Mouse (Mus musculus): ENCODE measurements around the gene Exoc3l.

Gene Exoc3l

DNA sequence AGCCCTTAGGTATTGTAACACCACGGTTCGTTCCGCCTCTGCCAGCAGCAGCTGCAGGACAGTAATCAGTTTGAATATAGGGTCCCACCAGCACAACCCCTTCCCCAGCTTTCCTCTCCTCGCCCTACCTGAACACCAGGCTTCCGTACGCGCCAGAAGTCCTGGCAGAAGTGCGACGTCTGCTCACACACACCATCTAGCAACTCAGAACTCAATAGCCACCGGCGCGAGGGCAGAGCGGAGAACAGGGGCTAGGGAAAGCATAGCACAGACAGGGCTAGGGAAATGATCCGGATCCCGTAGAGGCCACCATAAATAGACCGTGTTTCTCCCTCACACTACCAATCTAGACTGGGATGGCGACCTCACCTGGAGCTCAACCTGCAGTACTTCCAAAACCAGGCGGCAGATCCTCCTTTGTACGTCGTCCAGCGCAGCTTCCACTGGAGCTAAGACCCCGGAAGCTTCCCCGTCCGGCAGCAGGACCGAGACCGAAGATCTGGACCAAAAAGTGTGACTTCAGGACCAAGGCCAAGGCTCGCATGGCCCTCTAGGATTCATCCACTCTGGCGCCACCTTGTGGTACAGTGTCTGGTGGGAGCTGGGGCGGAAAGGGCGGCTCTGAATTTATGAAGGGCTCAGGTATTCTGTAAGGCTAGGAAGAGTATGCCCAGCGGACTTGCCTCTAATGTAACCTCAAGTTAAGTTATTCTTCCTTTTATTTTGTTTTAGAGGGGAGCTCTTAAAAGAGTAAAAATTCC lies 5.2 kb downstream of the Exoc3l start:
- peak; percentile 74 for DNase-seq

DNA sequence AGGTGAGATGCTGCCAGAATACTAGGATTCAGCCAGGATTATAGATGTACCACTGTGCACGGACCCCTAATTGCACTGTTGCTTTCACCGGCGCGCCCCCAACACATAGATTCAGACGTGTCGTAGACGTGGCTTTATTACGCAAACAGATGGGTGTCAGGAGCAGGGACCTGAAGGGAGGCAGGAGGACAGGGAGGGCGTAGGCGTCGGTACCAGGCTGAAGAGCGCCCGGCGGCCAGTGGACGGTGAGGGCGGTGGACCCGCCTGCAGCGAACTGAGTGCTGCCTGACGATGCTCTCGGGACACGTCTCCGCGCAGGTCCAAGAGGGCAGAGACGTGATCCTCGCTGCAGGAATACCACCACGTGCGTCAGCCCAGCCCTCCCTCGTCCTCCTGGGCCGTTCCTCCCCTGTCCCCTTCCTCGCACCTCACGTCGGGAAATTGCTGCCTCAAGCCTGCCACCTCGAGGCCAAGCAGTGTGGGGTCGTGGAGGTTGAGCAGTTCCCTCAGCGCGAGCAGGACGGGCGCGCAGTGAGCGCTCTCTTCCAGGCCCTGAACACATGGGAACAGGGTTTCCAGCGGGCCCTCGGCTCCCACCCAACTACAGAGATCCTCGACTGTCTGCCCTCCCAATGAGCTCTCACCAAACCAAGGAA lies 6.0 kb downstream of the Exoc3l start, which contains the start of gene 4931428F04Rik:
Gene 4931428F04Rik (minus strand): TSS at position 60 of the 656 bp plus-strand sequence.
- DNase-seq, result peak; percentile 54

DNA sequence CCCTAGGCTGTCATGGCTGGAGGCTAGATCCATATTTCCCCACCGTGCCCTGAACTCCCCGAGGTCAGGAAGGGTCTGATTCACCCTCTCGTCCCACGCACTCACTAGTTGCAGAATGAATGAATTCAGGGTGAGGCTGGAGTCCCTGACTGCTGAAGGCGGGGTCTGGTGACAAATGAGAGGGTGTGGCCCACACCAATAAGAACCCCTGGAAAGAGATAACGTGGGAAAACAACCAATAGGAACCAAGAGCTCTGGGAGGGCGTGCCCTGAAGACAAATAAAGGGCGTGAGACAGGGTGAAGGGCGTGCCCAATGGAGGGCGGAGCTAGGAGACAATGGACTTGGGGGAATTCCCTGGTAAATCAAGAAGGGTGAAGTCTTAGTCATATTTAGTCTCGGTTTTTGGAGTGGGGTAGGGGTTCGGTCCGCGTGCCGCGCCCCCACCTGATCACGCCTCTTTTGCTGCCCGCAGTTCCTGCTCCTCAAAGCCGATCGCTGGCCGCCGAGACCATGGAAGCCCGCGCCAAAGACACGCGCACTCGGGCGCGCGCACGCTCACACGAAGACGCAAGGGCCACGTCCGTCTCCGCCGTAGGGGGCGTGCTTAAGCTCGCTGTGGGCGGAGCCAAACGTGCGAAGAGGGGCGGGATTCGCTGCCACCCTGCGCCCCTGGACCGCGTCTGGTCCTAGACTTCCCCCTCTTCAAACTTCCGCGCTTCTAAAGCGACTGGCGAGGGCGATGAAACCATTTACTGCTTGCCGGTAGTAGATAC lies 6.8 kb downstream of the Exoc3l start:
- DNase-seq, result peak; percentile 95

DNA sequence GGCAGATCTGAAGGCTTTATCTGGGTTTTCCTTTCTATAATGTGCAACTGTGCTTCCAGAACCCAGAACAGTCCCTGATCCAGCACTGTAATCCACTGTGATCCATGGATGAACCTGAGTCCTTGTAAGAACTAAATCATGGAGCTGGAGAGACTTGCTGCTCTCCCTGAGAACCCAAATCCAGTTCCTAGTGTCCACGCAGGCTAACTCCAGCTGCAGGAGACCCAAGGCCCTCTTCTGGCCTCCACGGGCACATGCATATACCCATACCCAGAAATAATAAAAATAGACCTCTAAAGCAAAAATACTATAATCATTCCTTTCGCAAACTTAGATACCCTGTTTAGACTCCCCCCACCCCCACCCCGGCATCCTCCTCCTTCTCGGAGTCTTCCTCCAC lies 7.7 kb downstream of the Exoc3l start:
- DNase-seq, result no peak

DNA sequence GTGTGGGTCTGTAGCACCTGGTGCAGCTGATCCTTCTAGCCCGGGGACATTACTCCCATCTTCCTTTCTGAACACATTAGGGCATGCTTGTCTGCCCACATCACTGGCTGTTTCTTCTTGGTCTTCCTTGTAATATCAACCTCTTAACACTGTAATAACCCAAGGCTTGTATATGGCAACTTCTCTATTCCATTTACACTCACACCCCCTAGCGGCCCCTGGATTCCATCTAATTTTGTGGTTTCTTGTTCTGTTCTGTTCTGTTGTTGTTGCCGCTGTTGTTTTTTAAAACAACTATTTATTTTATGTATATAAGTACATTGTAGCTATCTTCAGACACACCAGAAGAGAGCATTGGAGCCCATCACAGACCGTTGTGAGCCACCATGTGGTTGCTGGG lies 9.0 kb downstream of the Exoc3l start:
- DNase-seq, result no peak

DNA sequence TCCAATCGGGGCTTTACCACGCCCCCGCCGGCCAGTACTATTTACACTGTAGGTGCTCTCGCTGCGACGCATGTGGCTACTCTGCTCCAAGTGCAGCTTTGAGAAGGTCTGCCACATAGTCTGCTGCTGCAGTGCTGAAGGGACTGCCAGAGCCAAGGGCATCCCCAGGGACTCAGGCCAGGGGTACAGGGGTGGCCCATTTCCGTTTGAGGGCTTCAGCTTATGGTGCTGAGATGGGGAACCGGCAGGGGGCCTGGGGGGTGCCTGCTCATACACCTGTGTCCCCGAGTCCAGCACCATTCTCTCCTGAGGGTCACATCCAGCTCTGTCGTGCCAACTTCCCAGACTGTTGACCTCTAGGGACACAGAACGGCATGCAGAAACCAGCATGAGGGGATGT lies 10.4 kb downstream of the Exoc3l start:
- DNase-seq, result no peak

DNA sequence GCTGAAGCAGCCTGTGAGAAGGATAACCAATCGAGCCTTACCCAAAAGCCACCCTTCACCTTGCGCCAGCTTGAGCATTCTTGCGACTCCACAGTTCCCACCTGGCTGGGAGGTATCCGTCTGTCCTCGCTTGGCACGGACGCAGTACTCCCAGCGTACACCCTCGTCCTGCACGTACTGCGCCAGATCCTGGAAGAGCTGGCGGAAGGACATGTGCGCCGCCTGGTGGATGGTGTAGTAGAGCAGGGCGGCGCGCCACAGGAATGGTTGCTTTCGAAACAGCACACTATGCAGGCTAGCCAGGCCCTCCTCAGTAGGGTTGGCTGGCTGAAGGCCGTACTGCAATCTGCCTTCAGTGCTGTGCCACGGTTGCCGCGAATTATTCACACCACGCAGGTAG lies 12.8 kb downstream of the Exoc3l start:
- no peak for DNase-seq

DNA sequence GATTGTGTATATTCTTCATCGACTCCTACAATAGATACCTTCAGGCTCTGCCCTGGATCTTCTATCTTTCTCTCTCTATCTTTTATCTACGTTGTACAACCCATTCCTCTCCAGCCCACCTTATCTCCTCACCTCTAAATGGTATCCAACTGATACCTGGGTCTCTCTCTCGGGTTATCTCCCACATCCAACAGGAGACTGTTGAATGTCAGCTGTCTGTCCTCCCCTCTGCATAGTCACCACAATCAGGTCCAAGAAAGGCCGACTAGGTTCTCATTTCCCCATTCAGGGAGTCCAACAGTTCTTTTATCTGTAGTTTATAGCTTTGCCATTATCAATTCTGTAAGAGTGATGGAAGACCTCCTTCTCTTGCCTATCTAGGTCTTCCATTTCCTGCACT lies 13.7 kb downstream of the Exoc3l start:
- DNase-seq, result no peak

DNA sequence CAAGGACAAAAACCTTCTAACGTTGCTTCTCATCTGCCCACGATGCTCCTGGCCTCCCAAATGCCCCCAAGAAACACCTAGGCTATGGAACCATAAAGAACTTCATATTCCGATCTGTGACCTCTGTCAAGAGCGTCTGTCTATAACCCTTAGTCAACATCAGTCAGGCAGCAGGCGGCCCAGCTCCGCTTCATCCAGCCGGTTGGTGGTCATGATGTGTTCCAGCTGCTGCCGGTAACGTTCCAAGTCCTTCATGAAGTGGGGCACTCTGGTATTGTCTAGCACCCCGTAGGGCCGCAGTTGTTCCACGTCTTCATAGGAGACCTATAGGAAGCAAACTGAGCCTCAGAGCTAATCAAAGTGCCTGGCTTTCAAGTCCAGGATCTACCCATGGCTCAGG lies 14.1 kb downstream of the Exoc3l start:
- no peak for DNase-seq

DNA sequence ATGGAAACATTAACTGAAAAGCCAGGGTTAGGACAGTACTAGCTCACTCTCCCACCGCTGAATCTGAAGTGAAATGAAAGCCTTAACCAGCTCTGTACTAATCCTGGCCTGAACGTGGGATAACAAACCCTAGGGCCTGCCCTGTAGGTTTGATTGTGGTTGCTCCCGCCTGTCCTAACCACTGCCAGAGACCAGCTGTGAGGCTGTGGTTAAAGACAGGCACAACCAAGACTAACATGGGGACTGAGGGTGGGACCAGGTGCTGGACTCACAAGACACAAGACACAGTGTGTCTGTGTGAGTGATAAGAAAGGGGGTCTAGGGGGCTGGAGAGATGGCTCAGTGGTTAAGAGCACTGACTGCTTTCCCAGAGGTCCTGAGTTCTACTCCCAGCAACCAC lies 15.3 kb downstream of the Exoc3l start:
- DNase-seq, result no peak

DNA sequence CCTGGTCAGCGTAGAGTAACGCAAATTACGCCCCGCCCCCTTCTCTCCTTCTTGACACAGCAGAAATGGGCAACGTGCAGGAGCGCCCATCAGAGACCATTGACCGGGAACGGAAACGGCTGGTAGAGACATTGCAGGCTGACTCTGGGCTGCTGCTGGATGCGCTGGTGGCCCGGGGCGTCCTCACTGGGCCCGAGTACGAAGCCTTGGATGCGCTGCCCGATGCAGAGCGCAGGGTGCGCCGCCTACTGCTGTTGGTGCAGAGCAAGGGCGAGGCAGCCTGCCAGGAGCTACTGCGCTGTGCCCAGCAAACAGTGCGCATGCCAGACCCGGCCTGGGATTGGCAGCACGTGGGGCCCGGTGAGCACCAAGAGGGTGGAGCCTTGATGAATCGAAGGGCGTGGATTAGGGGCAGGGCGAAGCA lies 17.0 kb downstream of the Exoc3l start:
- DNase-seq, result peak; percentile 92

DNA sequence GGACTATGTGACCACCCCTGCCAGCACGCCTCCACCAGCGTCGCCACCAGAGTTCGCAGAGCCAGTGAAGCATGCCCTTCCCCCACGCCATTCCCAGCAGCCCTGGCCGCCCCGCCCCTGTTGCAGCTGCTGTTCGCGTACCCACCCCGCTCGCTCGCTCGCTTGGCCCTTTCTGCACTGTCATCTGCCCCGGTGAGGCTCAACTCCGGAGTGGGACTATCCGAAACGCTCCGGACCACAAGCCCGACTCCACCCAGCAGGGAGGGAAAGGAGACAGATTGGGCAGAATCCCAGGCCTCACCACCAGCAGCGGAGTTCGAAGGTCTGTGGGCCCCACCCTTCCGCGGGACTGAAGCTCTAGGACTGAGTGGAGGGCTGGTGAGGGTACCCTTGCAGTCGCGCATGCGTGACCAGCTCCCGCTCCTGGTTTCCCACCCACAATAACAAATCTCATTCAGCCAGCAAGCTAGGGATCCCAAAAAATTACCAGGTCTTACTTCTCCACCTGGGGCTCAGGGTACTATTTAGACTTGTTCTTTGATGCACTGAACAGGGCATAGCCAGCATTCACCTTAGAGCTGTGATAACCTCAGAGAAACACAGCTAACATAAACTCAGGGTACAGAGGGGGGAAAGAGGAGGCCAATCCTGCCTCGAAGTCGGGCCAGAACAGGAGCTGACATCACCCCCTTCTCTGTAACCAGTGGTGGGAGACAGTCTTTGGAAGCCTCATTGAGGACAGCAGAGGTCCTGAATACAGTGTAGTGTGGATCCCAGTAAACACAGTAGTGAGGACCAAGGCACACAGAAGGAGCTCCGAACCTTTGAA lies 19.4 kb downstream of the Exoc3l start:
- no peak for DNase-seq

DNA sequence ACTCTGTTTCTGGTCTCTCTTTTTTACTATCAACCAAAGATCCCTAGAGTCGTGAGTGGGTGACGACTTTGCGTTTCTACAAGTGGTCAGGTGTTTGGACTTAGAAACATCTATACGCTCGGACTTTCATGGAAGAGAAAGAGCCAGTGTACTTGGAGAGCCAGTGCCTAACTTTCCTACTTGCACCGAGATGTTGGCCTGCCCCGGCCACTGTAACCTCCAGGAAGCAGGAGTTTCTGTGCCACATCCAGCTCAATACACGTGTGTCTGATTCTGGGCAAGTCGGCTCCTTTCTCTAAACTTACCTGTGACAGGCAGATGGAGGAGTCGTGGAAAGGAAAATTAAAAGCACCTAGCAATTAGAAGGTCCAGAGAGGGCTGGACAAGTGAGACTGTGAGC lies 20.1 kb downstream of the Exoc3l start, which contains the start of gene Nol3:
Gene Nol3 (plus strand): TSS at position 301 of the 400 bp plus-strand sequence.
- DNase-seq, result no peak

DNA sequence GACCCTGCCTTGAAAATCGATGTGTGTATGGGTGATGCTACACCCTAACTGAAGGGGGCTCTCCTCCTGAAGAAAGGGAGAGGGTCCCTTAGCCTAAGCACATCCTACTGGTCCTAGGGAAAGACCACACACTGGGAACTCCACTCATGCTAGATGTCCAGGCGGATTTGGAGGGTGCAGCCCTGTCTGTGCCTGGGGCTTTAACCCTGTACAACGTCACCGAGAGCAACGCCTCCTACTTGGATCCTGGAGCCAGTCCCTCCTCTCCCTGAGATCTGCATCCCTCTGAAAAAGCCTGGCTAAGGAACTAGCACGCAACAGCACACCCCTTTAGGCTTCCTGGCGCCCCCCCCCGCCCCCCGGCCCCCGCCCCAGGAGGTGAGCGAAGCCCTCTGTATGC lies 20.5 kb downstream of the Exoc3l start:
- no peak for DNase-seq

DNA sequence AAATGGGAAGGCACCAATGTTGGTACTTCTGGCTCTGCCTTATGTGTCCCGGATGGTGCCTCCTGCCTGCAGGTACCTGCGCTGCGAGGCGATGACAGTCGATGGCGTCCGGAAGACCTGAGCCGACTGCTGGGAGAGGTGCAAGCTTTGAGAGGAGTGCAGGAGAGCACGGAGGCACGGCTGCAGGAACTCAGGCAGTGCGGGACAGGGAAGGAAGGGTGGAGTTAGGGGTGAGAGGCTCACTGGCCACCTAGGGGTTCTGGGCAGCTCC lies 25.1 kb downstream of the Exoc3l start:
- DNase-seq, result no peak

DNA sequence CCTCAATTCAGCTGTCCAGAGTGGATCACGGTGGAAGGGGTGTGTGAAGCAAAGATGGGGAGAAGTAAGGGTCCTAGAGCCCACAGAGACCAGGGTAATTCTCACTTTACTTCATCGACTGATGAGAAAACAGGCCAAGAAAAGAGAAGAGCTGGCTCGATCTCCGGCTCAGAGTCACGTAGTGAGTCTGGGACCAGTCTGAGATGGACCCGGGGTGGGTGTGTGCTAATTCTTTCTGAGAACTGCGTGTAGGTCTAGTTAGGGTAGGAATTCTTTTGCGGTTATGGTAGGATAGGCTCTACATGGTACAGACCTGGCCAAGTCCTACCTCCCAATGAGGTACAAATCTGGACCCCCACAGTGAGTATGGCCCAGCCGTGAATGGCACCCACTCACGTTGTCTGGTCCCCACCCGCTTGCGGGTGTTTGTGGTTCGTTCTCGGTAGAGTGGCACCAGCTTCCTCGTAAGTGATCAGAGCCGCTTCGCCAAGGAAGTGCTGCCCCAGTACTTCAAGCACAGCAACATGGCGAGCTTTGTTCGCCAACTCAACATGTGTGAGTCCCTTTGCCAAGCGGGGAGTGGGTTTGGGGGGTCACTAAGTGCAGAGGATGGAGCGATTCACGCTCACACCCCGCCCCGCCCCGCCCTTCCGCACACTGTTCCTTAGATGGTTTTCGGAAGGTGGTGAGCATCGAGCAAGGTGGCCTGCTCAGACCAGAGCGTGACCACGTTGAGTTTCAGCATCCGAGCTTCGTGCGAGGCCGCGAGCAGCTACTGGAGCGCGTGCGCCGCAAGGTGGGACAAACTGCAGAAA lies 25.6 kb downstream of the Exoc3l start:
- DNase-seq, result no peak

DNA sequence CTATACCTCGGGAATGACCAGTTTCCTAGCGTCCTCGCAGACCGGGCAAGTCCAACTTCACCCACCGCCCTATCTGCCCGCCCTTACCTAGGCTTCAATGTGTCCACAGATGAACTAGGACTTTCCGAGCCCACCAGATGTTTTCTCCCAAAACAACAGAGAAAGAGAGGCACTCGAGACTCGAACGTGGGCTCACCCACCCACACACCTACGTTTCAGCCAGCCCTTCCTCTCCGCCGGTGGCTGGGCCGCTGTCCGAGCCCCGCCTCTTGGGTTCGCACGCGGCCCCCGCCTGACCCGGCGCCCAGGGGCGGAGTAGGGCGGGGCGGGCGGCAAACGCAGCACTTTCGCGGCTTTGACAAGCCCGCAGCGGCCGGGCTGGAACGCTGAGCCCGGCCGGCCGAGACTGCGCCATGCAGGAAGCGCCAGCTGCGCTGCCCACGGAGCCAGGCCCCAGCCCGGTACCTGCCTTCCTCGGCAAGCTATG lies 26.4 kb downstream of the Exoc3l start, which contains the start of gene Hsf4:
Gene Hsf4 (plus strand): TSS at position 341 of the 487 bp plus-strand sequence.
- DNase-seq, result no peak

DNA sequence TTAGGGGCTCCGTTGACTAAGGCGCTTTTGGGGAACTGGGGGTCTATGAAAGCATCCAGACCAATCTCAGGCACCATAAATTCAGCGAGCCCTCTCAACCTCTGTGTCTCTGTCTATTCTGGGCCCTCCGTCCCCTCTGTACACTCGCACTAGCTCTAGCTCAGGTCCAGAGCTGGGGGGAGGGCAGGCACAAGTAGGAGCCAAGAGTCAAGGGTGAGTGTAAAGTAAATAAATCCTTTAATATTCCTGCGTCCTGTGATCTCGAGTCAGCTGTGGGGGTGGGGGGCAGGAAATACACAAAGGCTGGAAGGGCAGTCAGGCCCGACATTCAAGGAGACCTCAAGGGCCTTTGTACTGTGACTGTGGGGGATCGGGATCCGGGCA lies 26.8 kb downstream of the Exoc3l start:
- no peak for DNase-seq

DNA sequence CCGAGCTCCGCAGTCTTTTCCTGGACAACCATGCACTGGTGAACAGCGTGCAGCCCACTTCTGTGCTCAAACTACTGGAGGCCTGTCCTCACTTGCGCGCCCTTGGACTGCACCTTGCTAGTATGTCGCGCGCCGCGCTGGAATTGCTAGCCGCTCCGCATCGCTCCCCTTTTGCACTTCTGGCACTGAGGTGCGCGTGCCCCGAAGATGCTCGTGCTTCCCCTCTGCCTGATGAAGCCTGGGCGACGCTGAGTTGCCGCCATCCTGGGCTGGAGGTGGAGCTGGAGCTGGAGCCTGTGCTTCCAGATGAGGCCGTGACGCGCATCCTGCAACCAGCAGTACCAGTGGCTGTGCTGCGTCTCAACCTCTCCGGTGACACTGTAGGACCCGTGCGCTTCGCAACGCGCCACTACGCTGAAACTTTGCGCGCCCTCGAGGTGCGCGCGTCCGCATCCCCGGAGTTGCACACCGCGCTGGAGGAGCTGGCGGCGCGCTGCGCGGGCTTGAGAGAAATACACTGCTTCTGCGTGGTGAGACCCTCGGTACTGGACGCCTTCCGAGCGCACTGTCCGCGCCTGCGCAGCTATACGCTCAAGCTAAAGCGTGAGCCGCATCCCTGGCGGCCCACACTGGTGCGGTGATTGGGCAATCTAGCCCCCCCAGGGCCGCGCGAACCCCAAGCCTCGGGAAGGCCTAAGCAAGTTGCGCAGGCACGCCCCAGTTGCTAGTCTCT lies 27.4 kb downstream of the Exoc3l start:
- DNase-seq, result peak; percentile 88

DNA sequence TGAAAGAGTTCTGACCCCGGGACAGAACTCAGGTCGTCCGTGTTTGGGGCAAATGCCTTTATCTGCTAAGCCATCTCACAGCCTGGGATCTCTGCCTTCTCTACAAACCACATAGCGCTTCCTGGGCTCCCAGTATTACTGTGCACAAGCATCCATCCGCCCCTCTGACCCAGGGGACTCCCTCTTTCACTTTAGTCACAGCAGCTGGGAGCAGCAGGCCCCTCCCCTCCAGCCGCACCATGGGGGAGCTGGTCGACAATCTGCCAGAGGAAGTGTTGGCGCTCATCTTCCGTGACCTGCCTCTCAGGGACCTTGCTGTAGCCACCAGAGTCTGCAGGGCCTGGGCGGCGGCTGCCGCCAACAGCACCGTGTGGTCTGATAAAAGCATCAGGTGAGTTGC lies 29.1 kb downstream of the Exoc3l start:
- no peak for DNase-seq

DNA sequence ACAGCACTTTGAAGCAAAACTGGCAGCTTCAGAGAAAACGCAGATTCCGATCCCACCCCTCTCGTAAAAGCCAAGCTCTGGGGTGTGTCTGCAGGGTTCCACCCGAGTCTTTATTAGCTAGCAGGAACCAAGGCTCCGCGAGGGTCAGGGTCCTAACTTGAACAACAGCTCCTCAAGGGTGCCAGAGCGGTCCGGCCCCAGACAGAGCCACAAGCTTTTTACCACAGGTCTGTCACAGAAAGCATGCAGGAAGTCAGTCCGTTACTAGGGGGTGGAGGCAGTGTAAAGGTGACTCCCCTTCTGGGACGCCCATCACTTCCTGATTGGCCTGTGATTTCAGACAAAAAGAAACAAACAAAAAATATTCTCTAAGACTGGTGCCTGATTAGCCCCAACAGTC lies 30.8 kb downstream of the Exoc3l start:
- DNase-seq, result no peak
